Mouse (Mus musculus): ENCODE data around the gene Rbfox1.

The Rbfox1 gene

GRCm38 (mm10) chr16:6448250-6448649, 563.1 kb downstream of the Rbfox1 start:
- DNase-seq (ENCODE audit: low spot score in 2 of 2): no peak

DNA sequence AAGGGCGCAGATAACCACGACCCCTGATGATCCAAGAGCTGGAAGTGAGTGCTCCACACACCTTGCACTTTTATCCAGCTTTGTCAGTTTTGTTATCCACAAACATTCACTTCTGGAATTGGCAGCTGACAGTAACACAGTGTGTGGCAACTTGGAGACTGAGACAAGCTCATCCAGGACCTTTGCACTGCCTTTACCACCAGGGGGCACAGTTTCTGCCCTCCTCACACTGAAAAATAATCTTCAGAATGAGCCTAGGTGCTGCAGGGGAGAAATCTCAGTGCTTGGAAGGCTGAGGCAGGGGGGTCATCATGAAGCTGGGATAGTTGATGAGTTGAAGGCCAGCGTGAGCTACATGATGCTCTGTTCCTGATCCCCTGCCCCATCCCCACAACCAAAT, 570.2 kb downstream of the Rbfox1 start:
- no peak for DNase-seq (ENCODE audit: low spot score in 2 of 2)

DNA sequence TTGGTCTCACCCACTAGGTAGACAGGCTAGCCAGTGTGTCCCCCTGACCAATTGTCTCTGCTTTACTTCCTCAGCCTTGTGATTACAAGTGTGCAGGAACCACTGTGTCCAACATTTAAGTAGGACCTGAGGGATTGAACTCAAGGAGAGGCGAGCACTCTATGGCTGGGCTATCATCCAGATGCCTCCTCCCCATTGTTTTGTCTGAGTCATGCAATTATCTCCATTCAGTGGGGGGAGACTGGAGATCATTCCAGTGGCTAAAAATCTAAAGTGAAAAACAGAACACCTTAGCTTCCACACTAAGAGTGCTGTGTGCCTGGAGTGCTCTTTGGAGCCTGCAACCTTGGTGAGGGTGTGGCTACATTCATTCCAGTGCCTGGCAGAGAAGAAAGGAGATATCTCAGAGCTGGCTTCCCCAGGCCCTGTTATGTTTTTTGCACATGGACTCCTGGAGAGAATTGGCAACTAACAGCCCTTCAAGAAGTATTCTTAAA, 594.0 kb downstream of the Rbfox1 start:
- no peak for DNase-seq (ENCODE audit: low spot score in 2 of 2)

DNA sequence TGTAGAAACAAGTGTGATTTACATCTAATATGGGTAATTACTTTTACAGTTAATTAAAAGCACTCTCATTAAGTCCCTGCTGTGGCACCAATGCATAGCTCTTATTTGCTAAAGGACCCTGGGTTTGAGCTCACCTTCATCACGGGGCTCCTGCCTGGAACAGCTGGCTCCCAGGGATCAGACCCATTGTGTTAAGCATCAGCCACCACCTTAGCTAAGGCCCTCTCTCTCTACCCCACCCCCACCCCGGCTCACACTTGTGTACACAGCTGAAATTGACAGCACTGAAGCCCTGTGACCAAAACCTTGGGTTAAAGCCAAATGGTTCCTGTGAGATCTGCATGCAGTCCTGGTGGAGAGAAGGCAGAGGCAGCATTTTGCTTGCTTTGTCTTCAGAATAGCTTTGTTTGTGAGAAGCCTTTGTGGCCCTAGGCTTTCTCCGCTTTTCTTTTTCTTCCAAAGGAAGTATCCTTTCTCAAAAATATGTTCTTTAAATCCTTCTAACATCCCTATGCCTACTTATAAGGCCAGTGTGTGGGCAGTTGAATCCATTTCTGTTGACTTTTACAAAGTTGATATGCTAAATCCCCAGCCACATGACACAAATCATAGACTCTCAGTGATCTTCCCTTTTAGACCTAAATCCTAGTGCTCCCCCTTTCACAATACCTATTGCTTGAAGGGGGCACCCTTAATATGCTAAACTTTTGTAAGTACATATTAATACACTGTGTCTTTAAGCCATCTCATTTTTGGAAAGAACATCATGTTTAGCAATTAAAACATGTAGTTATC, 594.7 kb downstream of the Rbfox1 start:
- no peak for DNase-seq (ENCODE audit: low spot score in 2 of 2)

- DNase-seq (ENCODE audit: low spot score in 2 of 2): no peak
These were observed 595.2 kb downstream of the Rbfox1 start for GRCm38 (mm10) chr16:6480411-6480728.

- no peak for DNase-seq (ENCODE audit: low spot score in 2 of 2)
These were observed 598.5 kb downstream of the Rbfox1 start for GRCm38 (mm10) chr16:6483628-6484027.

GRCm38 (mm10) chr16:6485631-6486030, 600.5 kb downstream of the Rbfox1 start:
- DNase-seq (ENCODE audit: low spot score in 2 of 2): no peak

DNA sequence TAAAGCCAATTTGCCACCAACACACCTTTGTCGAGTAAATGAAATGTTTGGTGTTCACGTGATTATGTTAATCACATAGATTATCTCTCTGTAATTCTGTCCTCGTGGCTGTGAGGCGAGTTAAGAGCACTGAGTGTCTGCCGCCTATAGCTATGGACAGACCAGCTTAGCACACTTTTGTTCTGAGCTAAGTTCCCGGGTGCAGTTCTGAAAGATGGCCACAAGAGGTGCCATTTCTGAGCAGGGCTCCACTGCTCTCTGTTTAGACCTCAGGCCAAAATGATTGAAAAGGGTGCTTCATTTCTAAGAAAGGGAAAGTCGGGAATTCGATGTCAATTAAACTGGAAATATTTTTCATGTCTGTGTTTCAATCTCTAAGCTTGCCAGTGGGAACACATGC, 617.1 kb downstream of the Rbfox1 start:
- no peak for DNase-seq (ENCODE audit: low spot score in 2 of 2)

DNA sequence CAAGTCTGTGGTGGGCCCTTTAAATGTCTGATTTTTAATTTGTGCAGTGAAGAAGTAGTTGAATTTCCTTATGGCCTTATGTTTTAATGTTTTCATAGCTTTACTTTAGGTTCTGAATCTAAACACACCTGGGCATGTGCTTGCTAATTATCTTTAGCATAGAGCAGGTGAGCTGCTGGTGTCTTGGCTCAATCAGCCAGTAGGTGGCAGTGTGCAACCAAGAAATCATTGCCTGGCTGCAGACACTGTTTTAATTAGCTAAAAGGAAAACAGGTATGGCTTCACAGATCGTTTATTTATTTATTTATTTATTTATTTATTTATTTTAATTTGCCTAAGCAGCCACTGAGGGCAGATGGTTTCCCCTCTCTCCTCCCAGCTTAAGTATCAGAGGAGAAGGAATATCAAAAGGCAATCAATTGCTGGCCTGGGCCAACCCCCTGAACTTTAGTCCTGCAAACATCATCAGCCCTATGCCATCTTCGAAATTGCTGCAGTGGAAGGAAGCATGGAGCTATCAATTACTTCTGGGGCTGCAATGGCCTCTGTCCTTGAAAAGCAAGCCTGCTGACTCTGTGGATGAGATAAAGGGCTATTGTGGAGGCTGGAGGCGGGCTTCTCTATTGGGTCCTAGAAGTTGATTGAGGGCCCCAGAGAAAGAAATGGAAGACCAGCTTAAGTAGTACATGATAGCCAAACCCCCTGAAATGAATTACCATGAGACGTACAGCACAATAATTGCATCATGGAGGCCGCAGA, 618.6 kb downstream of the Rbfox1 start:
- DNase-seq (ENCODE audit: low spot score in 2 of 2): no peak

- no peak for DNase-seq (ENCODE audit: low spot score in 2 of 2)
These were observed 623.8 kb downstream of the Rbfox1 start for GRCm38 (mm10) chr16:6508924-6509323.

GRCm38 (mm10) chr16:6519474-6519873, 634.3 kb downstream of the Rbfox1 start:
- no peak for DNase-seq (ENCODE audit: low spot score in 2 of 2)

DNA sequence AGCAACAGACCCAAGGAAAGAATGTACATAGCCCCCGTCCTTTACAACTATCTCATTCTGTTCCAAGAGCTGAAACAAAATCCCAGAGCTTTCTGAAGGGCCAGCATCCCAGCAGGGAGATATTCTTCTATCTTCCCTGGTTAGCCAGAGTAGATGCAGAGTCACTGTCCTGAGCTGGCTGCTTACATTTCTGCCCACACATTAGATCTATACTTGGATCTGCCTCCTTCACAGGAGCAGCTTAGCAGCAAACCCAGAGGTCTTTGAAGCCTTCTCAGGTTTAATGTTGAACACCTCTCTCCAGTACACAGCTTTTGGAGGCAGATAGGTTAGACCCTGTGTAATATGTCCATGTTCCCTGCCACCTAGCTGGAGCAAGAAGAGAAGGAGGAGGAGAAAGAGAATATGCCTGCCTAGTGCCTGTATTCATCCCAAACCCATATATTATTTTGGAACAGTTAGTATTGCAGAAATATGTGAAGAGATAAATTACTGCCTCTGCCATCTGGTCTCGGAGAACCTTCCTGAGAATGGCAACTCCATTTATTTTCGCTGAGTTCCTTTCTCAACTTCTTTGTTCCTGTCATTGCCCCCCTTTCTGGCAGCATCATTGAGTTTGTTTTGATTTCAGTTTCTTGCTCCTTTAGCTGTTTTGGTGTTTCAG, 640.5 kb downstream of the Rbfox1 start:
- DNase-seq (ENCODE audit: low spot score in 2 of 2): no peak

GRCm38 (mm10) chr16:6531459-6531858, 646.3 kb downstream of the Rbfox1 start:
- DNase-seq (ENCODE audit: low spot score in 2 of 2): no peak

GRCm38 (mm10) chr16:6532077-6532995, 647.2 kb downstream of the Rbfox1 start:
- DNase-seq (ENCODE audit: low spot score in 2 of 2): no peak

DNA sequence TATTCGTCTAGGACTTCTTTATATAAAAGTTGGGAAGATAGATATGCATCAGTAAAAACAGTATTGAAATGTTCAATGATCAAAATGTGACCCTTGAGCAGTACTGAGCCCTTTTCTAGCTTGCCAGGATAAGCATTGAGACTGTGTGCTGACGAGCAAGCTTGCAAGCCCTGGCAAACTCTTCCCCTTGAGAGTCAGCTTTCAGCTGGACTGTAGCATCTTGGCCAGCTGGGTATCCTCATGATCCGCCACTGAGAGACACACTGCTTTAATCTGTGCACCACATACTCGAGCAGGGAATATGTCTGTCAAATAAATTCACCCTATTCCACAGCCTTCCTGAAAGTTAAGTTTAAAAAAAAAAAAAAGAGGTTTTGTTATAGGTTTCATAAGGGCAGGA, 670.6 kb downstream of the Rbfox1 start:
- DNase-seq (ENCODE audit: low spot score in 2 of 2): no peak

DNA sequence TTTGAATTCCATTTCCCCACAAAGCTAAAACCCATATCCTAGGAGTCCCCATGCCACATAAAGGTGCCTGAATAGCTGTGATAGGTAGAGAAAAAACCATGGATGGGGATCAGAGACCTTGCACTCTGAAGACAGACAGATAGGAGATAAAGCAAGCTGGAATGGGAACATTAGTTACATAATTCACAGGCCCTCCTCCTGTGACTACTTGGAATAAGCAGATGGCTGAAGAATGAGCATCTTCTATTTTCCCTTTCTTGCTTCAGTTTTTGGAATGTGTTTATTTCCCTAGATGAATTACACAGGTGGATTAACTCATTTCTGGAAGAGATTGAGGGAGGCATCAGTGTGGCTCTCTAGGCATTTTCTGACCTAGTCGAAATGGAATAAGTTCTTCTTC, 672.6 kb downstream of the Rbfox1 start:
- no peak for DNase-seq (ENCODE audit: low spot score in 2 of 2)

GRCm38 (mm10) chr16:6584700-6585099, 699.5 kb downstream of the Rbfox1 start:
- no peak for DNase-seq (ENCODE audit: low spot score in 2 of 2)

DNA sequence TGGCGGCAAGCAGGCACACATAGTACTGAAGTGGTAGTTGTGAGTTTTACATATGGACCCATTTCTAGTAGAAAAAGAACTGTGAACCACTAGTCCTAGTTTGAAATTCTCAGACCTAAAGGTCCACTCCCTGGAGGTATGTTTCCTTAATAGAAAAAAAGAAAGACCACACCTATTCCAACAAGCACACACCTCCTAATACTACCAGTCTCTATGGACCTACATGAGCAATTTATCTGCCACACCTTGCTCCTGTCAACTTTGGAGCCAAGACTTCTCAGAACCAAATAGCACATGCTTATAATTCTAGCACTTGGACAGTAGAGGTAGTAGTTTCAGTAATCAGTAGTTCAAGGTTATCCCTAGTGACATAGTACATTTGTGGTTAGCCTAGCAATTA, 700.0 kb downstream of the Rbfox1 start:
- DNase-seq (ENCODE audit: low spot score in 2 of 2): no peak

- DNase-seq (ENCODE audit: low spot score in 2 of 2): no peak
These were observed 731.4 kb downstream of the Rbfox1 start for GRCm38 (mm10) chr16:6616526-6616925.

DNA sequence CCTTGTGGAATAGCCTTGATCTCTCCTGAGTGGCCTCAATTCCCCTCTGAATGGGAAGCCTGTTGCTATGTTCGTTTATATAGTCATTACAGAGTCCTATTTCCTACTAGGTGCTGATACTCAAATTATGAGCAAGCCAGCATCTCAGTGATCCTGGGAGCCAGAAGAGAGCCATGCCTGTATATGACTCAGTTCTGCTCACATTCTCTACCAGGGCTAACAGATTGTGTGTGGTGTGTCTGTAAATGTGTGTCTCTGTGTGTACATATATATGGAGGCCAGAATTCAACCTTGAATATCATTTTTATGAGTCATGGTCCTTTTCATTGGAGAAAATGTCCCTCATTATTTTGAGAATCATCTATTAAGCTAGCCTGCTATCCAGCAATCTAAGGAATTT, 755.2 kb downstream of the Rbfox1 start:
- DNase-seq (ENCODE audit: low spot score in 2 of 2): no peak

DNA sequence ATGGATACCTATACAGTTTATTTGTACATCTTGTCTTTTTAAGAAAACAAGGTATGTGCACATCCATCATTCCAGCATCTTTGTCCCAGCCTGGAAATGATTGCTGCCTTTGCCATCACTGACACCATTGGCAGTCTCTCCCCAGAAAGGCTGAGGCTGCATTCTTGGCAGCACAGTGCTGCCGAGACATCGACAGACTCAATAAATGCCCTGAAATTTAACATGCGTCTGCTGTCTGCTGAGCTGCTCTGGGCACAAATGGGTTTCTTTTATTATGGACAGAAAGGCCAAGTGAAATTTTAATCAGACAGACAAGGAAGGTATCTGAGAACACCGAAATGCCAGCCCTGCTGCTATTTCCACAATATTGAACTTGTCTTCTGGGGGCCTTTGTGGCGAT, 761.8 kb downstream of the Rbfox1 start:
- DNase-seq (ENCODE audit: low spot score in 2 of 2): no peak

DNA sequence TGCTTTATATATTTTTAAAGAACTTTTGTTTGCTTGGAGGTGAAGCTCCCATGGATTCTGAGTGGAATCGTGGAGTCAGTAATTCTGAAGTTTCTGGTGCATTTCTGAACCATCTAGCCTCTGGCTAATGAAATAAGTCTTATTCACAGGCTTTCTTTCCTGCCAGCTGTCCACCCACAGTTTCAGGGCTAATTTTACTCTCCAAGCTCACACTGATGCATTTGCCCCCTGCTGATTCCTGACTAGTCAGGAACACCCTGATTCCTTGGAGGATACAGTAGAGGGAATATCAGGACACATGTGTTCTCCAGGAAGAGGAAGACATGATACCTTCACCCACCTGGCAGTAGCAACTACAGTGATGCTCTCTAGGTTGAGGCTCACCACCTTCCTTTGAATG, 763.6 kb downstream of the Rbfox1 start:
- DNase-seq (ENCODE audit: low spot score in 2 of 2): no peak

Measured in spleen, postnatal 36 days (tissue).